Mouse (Mus musculus): Measurements from ENCODE around the gene Myf6. TPM values are rescaled to one million over a fixed set of nuclear protein-coding genes. Genes with fewer than 3 reads are reported as not detected.

Myf6 gene
- polyA plus RNA-seq, 1 experiment from 2014 or later: 1.1 TPM

Small RNAs within 50 kb of the gene (microRNA-seq; reads per million reads assigned to microRNA genes)
- not detected for gene Gm44403

Other genes starting within 250 kb of the Myf6 start
- 1.6 and 2.0 TPM in 2 replicates for gene Lin7a, start 223.1 kb downstream of the Myf6 start, polyA plus RNA-seq (2015; fragmentation: Nextera tagmentation; extraction: Ambion mirVana)
- gene Myf5, start 8.6 kb downstream of the Myf6 start, polyA plus RNA-seq (2015; fragmentation: Nextera tagmentation; extraction: Ambion mirVana): 0.80 and 0.95 TPM in 2 replicates
- 0.01 and 0.06 TPM in 2 replicates for gene Ptprq, start 225.3 kb upstream of the Myf6 start, polyA plus RNA-seq (2015; fragmentation: Nextera tagmentation; extraction: Ambion mirVana)

Measured in kidney, embryonic 15.5 days (tissue).